Mouse (Mus musculus) liver, embryonic 15.5 days (tissue): ENCODE measurements around the gene Myl6. TPM values are rescaled to one million over a fixed set of nuclear protein-coding genes. Genes with fewer than 3 reads are reported as not detected.
A peak's percentile ranks its signal among the peaks of the same experiment; 100 is the strongest.

Experiments
- ATAC-seq: fragments of 200-750 bp; cut with Nextera tagmentation; 2 replicates; pipeline ENCODE4 v1.8.0; 2017; ENCODE audit warnings: moderate number of reproducible peaks, mild to moderate bottlenecking, moderate library complexity; ENCODE audit not compliant: insufficient read depth
- H3K27ac ChIP-seq: fragments of 300-500 bp; sonication (generic); replicated peaks from 2 replicates; pipeline ENCODE4 v1.5.1; 2015; ENCODE audit warnings: mild to moderate bottlenecking, inconsistent platforms
- H3K27me3 ChIP-seq: fragments of 300-500 bp; sonication (generic); 2 replicates; pipeline ENCODE4 v1.6.1; 2015; ENCODE audit warnings: mild to moderate bottlenecking, inconsistent platforms
- H3K36me3 ChIP-seq: fragments of 300-500 bp; sonication (generic); replicated peaks from 2 replicates; pipeline ENCODE4 v1.6.1; 2015; ENCODE audit warnings: moderate library complexity, mild to moderate bottlenecking, inconsistent platforms
- H3K4me1 ChIP-seq: fragments of 300-500 bp; sonication (generic); replicated peaks from 2 replicates; pipeline ENCODE4 v1.6.1; 2015; ENCODE audit warnings: inconsistent platforms
- H3K4me2 ChIP-seq: fragments of 300-500 bp; sonication (generic); 2 replicates; pipeline ENCODE4 v1.6.1; 2015; ENCODE audit warnings: moderate library complexity, mild to moderate bottlenecking, inconsistent platforms
- H3K4me3 ChIP-seq: fragments of 300-500 bp; sonication (generic); replicated peaks from 2 replicates; pipeline ENCODE4 v1.5.1; 2015; ENCODE audit warnings: mild to moderate bottlenecking, inconsistent platforms
- H3K9ac ChIP-seq: fragments of 300-500 bp; sonication (generic); 2 replicates; pipeline ENCODE4 v1.6.1; 2015; ENCODE audit warnings: moderate library complexity, mild to moderate bottlenecking, inconsistent platforms
- H3K9me3 ChIP-seq: fragments of 300-500 bp; sonication (generic); replicated peaks from 2 replicates; pipeline ENCODE4 v1.6.1; 2016; ENCODE audit warnings: inconsistent platforms
- WGBS: fragments of 180-500 bp; shearing (Covaris S2); methylation state at CpG from one replicate; pipeline ENCODE4 v1.1.7; 2015; ENCODE audit warnings: mixed read lengths; ENCODE audit not compliant: insufficient replicate concordance; 5-methylcytosine and 5-hydroxymethylcytosine counted together
- polyA plus RNA-seq: library from polyadenylated mRNA; unstranded; fragments of >200 nt; fragmentation: Nextera tagmentation; extraction: Ambion mirVana; gene quantifications from 2 replicates; pipeline ENCODE4 v1.2.1, GENCODE M21; 2015

Myl6 gene
- polyA plus RNA-seq, 1 experiment from 2014 or later: 484 TPM

GRCm38 (mm10) chr10:128524111-128524731 lies 30.3 kb upstream of the Myl6 start:
- Histone ChIP-seq H3K4me2 (peak overlapping the region; percentile 99), H3K4me1 (peaks cover 35% of the 10 kb centered on the region), H3K9me3 (no peaks in the 10 kb centered on the region), H3K9ac (peak overlapping the region; percentile 89; the same call in 1 of the 2 replicates), H3K27me3 (no peaks in the 10 kb centered on the region), H3K27ac (peak overlapping the region; percentile 92; the same call in 1 of the 2 replicates), H3K36me3 (peaks cover 29% of the 10 kb centered on the region), H3K4me3 (peak overlapping the region; percentile 78)
- ATAC-seq: no peak
- 21% methylated on average over 11 of the region's 11 CpGs for WGBS

DNA sequence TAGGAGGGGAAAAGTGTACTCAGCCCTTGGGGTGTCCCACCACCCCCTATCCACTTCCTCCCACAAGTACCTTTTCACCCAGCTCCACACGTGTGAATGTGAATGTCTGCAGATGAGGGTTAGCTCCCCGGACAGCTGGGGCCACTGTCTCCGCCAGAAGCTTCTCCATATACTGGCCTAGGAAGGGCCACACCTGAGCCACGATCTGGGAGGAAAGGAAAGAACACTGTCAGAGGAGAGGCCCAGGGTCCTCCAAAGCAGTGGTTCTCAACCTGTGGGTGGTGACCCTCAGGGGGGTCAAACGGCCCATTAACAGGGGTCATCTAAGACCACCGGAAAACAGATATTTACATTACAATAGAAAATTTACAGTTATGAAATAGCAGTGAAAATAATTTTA lies 28.4 kb upstream of the Myl6 start:
- Histone ChIP-seq H3K9ac (no peak overlapping the region), H3K36me3 (peaks cover 44% of the 10 kb centered on the region), H3K27me3 (no peaks in the 10 kb centered on the region), H3K27ac (no peak overlapping the region), H3K4me1 (peaks cover 41% of the 10 kb centered on the region), H3K9me3 (no peaks in the 10 kb centered on the region), H3K4me3 (no peak overlapping the region), H3K4me2 (no peak overlapping the region)
- ATAC-seq: no peak
- WGBS: 63% methylated on average over 6 of the region's 6 CpGs

- ATAC-seq: no peak
- Histone ChIP-seq H3K4me3 (no peak overlapping the region), H3K4me2 (no peak overlapping the region), H3K27ac (no peak overlapping the region), H3K36me3 (peaks cover 58% of the 10 kb centered on the region), H3K9ac (no peak overlapping the region), H3K9me3 (no peaks in the 10 kb centered on the region), H3K4me1 (peaks cover 44% of the 10 kb centered on the region), H3K27me3 (no peaks in the 10 kb centered on the region)
- WGBS: 85% methylated on average over 16 of the region's 16 CpGs
These were observed 26.6 kb upstream of the Myl6 start for GRCm38 (mm10) chr10:128520591-128520990.

GRCm38 (mm10) chr10:128518833-128519232 lies 24.9 kb upstream of the Myl6 start:
- ATAC-seq: no peak
- Histone ChIP-seq H3K4me1 (peaks cover 35% of the 10 kb centered on the region), H3K9ac (no peak overlapping the region), H3K27me3 (no peaks in the 10 kb centered on the region), H3K9me3 (no peaks in the 10 kb centered on the region), H3K4me2 (no peak overlapping the region), H3K36me3 (peaks cover 66% of the 10 kb centered on the region), H3K4me3 (no peak overlapping the region), H3K27ac (no peak overlapping the region)
- 76% methylated on average over 7 of the region's 7 CpGs for WGBS

- Histone ChIP-seq H3K4me2 (no peak overlapping the region), H3K4me1 (peaks cover 35% of the 10 kb centered on the region), H3K27me3 (no peaks in the 10 kb centered on the region), H3K4me3 (no peak overlapping the region), H3K36me3 (peaks cover 71% of the 10 kb centered on the region), H3K27ac (no peak overlapping the region), H3K9ac (no peak overlapping the region), H3K9me3 (no peaks in the 10 kb centered on the region)
- 24% methylated on average over 6 of the region's 6 CpGs for WGBS
- ATAC-seq: no peak
These were observed 22.7 kb upstream of the Myl6 start for GRCm38 (mm10) chr10:128516677-128517076.

DNA sequence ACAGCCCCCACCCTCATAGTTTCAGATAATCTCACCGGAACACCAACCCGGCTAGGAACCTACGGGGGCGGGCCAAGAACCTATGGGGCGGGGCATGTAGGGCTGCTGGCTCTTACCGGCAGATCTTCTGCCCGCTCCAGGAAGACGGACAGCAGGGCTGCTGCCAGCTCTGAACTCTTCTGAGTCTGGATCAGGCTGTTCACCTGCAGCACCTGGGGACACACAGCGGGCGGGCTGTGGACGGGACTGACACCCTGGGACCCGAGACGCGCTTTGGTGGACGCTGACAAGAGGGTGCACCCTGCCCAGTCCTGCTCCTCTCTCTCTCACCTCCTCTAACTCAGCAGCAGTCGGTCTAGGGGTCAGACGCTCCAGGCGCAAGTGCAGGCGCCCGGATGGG lies 22.1 kb upstream of the Myl6 start:
- H3K27me3 ChIP-seq: no peaks in the 10 kb centered on the region
- H3K4me2 ChIP-seq: peak overlapping the region; percentile 6; the same call in 1 of the 2 replicates
- H3K4me3 ChIP-seq: no peak overlapping the region
- H3K27ac ChIP-seq: no peak overlapping the region
- peaks cover 42% of the 10 kb centered on the region for H3K4me1 ChIP-seq
- no peak for ATAC-seq
- 64% methylated on average over 20 of the region's 20 CpGs for WGBS
- no peaks in the 10 kb centered on the region for H3K9me3 ChIP-seq
- no peak overlapping the region for H3K9ac ChIP-seq
- H3K36me3 ChIP-seq: peaks cover 72% of the 10 kb centered on the region

DNA sequence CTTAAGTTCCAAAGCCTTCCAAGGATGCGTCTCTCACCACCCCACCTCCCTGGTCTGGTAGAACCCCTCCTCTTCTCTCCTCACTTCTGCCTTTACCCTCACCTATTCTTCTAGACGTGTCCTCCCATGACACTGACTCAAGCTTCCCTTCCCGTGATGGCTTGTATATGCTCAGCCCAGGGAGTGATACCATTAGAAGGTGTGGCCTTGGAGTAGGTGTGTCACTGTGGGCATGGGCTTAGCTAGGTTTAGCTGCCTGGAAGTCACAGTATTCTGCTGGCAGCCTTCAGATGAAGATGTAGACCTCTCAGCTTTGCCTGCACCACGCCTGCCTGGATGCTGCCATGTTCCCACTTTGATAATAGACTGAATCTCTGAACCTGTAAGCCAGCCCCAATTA lies 21.1 kb upstream of the Myl6 start:
- Histone ChIP-seq H3K9me3 (no peaks in the 10 kb centered on the region), H3K27me3 (no peaks in the 10 kb centered on the region), H3K4me1 (peaks cover 52% of the 10 kb centered on the region), H3K27ac (no peak overlapping the region), H3K4me2 (no peak overlapping the region), H3K36me3 (peaks cover 71% of the 10 kb centered on the region), H3K9ac (no peak overlapping the region), H3K4me3 (no peak overlapping the region)
- WGBS: 57% methylated on average over 4 of the region's 4 CpGs
- no peak for ATAC-seq

DNA sequence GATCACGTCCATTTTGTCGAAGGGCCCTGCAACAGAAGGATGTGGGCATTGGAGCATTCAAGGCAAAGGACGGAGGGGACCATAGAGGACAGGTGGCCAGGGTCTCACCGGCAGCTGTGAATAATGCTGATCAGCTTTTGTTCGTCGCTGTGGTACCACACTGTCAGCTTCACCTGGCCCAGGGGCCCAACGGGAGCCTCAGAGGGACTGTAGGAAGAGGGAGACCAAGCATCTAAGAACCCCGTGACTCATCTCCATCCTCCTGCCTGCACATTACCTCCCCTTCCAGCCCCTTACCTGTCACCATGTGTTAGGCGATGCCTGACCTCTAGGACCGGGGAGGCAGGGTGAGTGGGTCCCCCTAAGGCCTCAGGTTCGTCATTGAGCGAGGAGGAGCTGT lies 17.8 kb upstream of the Myl6 start:
- Histone ChIP-seq H3K9me3 (no peaks in the 10 kb centered on the region), H3K4me3 (no peak overlapping the region), H3K9ac (no peak overlapping the region), H3K4me1 (peaks cover 48% of the 10 kb centered on the region), H3K27me3 (no peaks in the 10 kb centered on the region), H3K4me2 (no peak overlapping the region), H3K27ac (no peak overlapping the region), H3K36me3 (peaks cover 54% of the 10 kb centered on the region)
- ATAC-seq: no peak
- 86% methylated on average over 12 of the region's 12 CpGs for WGBS

DNA sequence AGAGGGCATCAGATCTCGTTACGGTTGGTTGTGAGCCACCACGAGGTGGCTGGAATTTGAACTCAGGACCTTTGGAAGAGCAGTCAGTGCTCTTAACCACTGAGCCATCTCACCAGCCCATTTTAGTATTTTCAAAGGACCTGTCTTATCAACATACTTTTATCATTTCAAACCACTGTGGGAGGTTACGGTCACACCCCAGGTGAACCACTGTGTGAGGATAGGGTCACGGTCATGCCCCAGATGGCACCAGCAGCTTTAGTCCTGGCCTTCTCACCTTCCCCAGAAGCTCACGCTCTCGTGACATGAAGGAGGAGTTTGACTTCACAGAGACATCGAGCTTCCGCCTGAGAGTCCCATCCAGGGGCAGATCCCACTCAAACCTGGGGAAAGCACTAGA lies 17.2 kb upstream of the Myl6 start:
- peaks cover 49% of the 10 kb centered on the region for H3K36me3 ChIP-seq
- H3K9me3 ChIP-seq: no peaks in the 10 kb centered on the region
- no peak overlapping the region for H3K4me3 ChIP-seq
- H3K4me1 ChIP-seq: peaks cover 42% of the 10 kb centered on the region
- 62% methylated on average over 9 of the region's 9 CpGs for WGBS
- H3K27me3 ChIP-seq: no peaks in the 10 kb centered on the region
- H3K9ac ChIP-seq: no peak overlapping the region
- ATAC-seq: peak; percentile 56; the same call in 1 of the 2 replicates
- H3K27ac ChIP-seq: no peak overlapping the region
- H3K4me2 ChIP-seq: no peak overlapping the region

- peaks cover 42% of the 10 kb centered on the region for H3K36me3 ChIP-seq
- ATAC-seq: no peak
- no peak overlapping the region for H3K4me2 ChIP-seq
- H3K9me3 ChIP-seq: no peaks in the 10 kb centered on the region
- no peak overlapping the region for H3K9ac ChIP-seq
- no peaks in the 10 kb centered on the region for H3K27me3 ChIP-seq
- no peak overlapping the region for H3K4me3 ChIP-seq
- WGBS: 81% methylated on average over 11 of the region's 11 CpGs
- H3K4me1 ChIP-seq: peaks cover 34% of the 10 kb centered on the region
- no peak overlapping the region for H3K27ac ChIP-seq
These were observed 16.4 kb upstream of the Myl6 start for GRCm38 (mm10) chr10:128510301-128510700.

DNA sequence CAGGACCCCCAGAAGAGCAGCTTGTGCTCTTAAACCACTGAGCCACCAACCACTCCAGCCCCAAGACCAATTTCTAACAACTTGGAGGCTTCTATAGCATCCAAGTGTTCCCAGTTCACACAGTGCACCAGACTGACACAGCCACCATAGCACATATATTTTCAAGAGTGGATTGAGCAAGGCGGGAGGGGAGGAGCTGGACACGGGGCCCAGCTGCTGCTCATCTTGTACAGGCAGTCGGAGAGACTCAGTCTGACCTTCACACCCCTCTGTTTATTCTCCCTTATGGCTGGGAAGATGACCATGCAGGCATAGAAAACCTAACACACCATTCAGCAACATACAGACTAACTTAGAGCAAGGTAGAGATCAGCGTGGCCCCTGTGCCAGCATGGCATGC lies 15.9 kb upstream of the Myl6 start:
- Histone ChIP-seq H3K27ac (no peak overlapping the region), H3K4me2 (no peak overlapping the region), H3K27me3 (no peaks in the 10 kb centered on the region), H3K4me1 (peaks cover 34% of the 10 kb centered on the region), H3K9ac (no peak overlapping the region), H3K9me3 (no peaks in the 10 kb centered on the region), H3K4me3 (no peak overlapping the region), H3K36me3 (peaks cover 37% of the 10 kb centered on the region)
- 76% methylated on average over 4 of the region's 4 CpGs for WGBS
- no peak for ATAC-seq

- H3K27ac ChIP-seq: no peak overlapping the region
- H3K9ac ChIP-seq: no peak overlapping the region
These were observed 15.3 kb upstream of the Myl6 start for GRCm38 (mm10) chr10:128509203-128509602.

More at GRCm38 (mm10) chr10:128509203-128509602, 15.3 kb upstream of the Myl6 start:
- Histone ChIP-seq H3K4me1 (peaks cover 40% of the 10 kb centered on the region), H3K4me2 (no peak overlapping the region), H3K9me3 (no peaks in the 10 kb centered on the region), H3K27me3 (no peaks in the 10 kb centered on the region), H3K36me3 (peaks cover 36% of the 10 kb centered on the region), H3K4me3 (no peak overlapping the region)
- ATAC-seq: no peak
- 82% methylated on average over 9 of the region's 9 CpGs for WGBS
